Mouse (Mus musculus): ENCODE measurements at regions not wholly inside any gene's neighbourhood (a gene's known extent, or its start where the extent isn't known, plus 50 kb on each side); places are given as distances from the start of the nearest gene placed in this dataset.
A peak's percentile ranks its signal among the peaks of the same experiment; 100 is the strongest.

- TF ChIP-seq CTCF (IDR thresholded peaks at IDR 0.05): peak; percentile 69
- TF ChIP-seq POLR2A (IDR thresholded peaks at IDR 0.05; ENCODE audit: insufficient read depth, low read depth, low read length): no peak
- TF ChIP-seq EP300 (IDR thresholded peaks at IDR 0.05; ENCODE audit: insufficient read depth, low read depth, low read length): no peak
Observed at GRCm38 (mm10) chr15:56744915-56745314, 732.5 kb downstream of the Slc22a22 start.

Measured in heart, adult 2 months (tissue).